Mouse (Mus musculus): Measurements from ENCODE around the gene Mnx1.

- TF ChIP-seq CTCF (IDR thresholded peaks at IDR 0.05; ENCODE audit: low read depth, low read length) (no peak), POLR2A (IDR thresholded peaks at IDR 0.05; ENCODE audit: insufficient read depth, low read length) (peak; percentile 44), EP300 (IDR thresholded peaks at IDR 0.05; ENCODE audit: insufficient read depth, low read depth, low read length) (0 out of 2 replicates have a peak, but pooled peaks have one; percentile 45)
Measured at GRCm38 (mm10) chr5:29434228-29434871, 43.9 kb downstream of the Mnx1 start, which contains the start of gene Nom1.

All from ES-Bruce4 (cell line).